Mouse (Mus musculus) erythroblast, embryonic 14.5 days (primary cell): Measurements from ENCODE around the gene Topors.

ENCODE experiments used
- GATA1 ChIP-seq: IDR thresholded peaks from 2 replicates; pipeline ENCODE4 v1.6.1; 2012; ENCODE audit warnings: low read length, inconsistent platforms, mixed read lengths
- TAL1 ChIP-seq: IDR thresholded peaks from 3 replicates; pipeline ENCODE4 v1.6.1; 2012; ENCODE audit warnings: low read length, inconsistent platforms, mixed read lengths

DNA sequence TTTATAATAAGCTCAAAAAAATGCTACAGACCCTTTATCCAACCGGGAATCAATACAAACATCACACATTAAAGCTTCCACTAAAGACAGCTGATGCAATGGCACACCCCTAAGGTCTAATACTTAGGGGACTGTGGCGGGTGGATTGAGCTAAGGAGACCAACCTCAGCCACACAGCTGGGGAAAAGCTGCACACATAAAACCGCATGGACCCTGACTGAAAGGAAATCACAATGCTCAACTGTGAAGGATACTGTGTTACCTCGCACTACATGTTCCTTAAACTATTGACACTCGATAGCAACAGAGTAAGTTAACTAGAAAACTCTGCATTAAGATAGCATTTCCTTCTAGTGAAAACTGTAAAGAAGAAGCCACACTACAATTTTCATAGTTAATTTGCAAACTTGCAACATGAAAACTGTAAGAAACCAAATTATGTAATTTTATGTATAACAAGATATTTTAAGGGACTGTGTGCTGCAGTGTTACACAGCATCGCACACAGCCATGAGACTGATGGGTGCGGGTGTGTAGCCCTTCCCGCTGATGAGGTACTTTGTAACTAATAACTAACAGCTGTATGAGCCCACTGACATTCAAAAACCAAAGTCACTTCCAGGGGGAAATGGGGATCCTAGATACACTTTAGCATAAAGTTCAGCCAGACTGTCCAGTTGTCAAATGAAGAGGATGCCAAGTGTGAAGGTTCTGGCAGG is 15.1 kb downstream of the Topors start:
- no peak for TF ChIP-seq GATA1
- TF ChIP-seq TAL1: no peak
